Mouse (Mus musculus) lung, postnatal 0 days (tissue): Measurements from ENCODE around the gene 4930433I11Rik.
"Not testable (repeated sequence)": the region's sequence is repeated elsewhere in the genome, so short reads cannot be mapped to it uniquely, and the experiment has no call there.

Experiments
- CTCF ChIP-seq: IDR thresholded peaks from 2 replicates; pipeline ENCODE4 v1.5.1; 2016; ENCODE audit warnings: antibody characterized with exemption, mild to moderate bottlenecking
- EP300 ChIP-seq: IDR thresholded peaks from 2 replicates; pipeline ENCODE4 v1.6.1; 2016; ENCODE audit warnings: antibody characterized with exemption, mild to moderate bottlenecking, control low read depth

GRCm38 (mm10) chr7:41044058-41044457 lies 56.7 kb downstream of the 4930433I11Rik start:
- TF ChIP-seq CTCF, EP300: not testable (repeated sequence)
